Mouse (Mus musculus) right cerebral cortex, adult 2 months (tissue): ENCODE data around the gene Lcat.
"Not testable (repeated sequence)": the region's sequence is repeated elsewhere in the genome, so short reads cannot be mapped to it uniquely, and the experiment has no call there.

Experiments
- DNase-seq, 2 experiments: peaks; one replicate each; pipeline ENCODE4 v3.0.0; 2021 to 2022; ENCODE audit warnings: low spot score in 2 of 2

Lcat gene

GRCm38 (mm10) chr8:105943321-105943739 lies at the start of gene Lcat:
Gene Lcat (minus strand): TSS chr8:105943382.
- peak in 1 of 2 experiments; percentile 36 for DNase-seq

- DNase-seq, result no peak
Measured at GRCm38 (mm10) chr8:105992499-105992898, 49.3 kb upstream of the Lcat start.

- DNase-seq, result no peak
Measured at GRCm38 (mm10) chr8:105991546-105991945, 48.4 kb upstream of the Lcat start.

GRCm38 (mm10) chr8:105990856-105991387 lies 47.7 kb upstream of the Lcat start, which contains the start of gene Dus2:
Gene Dus2 (plus strand): TSS chr8:105991337.
- peak; percentile 62 to 70 for DNase-seq

- DNase-seq, result no peak
Measured at GRCm38 (mm10) chr8:105988546-105988945, 45.4 kb upstream of the Lcat start.

- DNase-seq, result not testable (repeated sequence)
Measured at GRCm38 (mm10) chr8:105983406-105983805, 40.2 kb upstream of the Lcat start.

GRCm38 (mm10) chr8:105981146-105981545 lies 38.0 kb upstream of the Lcat start:
- no peak for DNase-seq

- DNase-seq, result no peak
Measured at GRCm38 (mm10) chr8:105979325-105979724, 36.1 kb upstream of the Lcat start, which contains the start of gene Dpep3. Gene Dpep3 (minus strand): TSS chr8:105979429.

GRCm38 (mm10) chr8:105975363-105975762 lies 32.2 kb upstream of the Lcat start:
- DNase-seq, result no peak

- no peak for DNase-seq
Measured at GRCm38 (mm10) chr8:105971019-105971720, 28.0 kb upstream of the Lcat start.

GRCm38 (mm10) chr8:105969367-105969766 lies 26.2 kb upstream of the Lcat start:
- DNase-seq, result no peak

- DNase-seq, result no peak
Measured at GRCm38 (mm10) chr8:105966692-105967311, 23.6 kb upstream of the Lcat start.

- DNase-seq, result peak in 1 of 2 experiments; percentile 28
Measured at GRCm38 (mm10) chr8:105965905-105966341, 22.7 kb upstream of the Lcat start, which contains the start of gene Slc12a4. Gene Slc12a4 (minus strand): TSS chr8:105966097.

- no peak for DNase-seq
Measured at GRCm38 (mm10) chr8:105965266-105965904, 22.2 kb upstream of the Lcat start.

GRCm38 (mm10) chr8:105964506-105965265 lies 21.5 kb upstream of the Lcat start:
- DNase-seq, result no peak

- DNase-seq, result no peak
Measured at GRCm38 (mm10) chr8:105961536-105961935, 18.4 kb upstream of the Lcat start.

GRCm38 (mm10) chr8:105961101-105961500 lies 17.9 kb upstream of the Lcat start:
- DNase-seq, result no peak

- no peak for DNase-seq
Measured at GRCm38 (mm10) chr8:105959350-105959749, 16.2 kb upstream of the Lcat start.

- DNase-seq, result no peak
Measured at GRCm38 (mm10) chr8:105957813-105958212, 14.6 kb upstream of the Lcat start.

- DNase-seq, result no peak
Measured at GRCm38 (mm10) chr8:105956556-105956955, 13.4 kb upstream of the Lcat start.

- DNase-seq, result peak in 1 of 2 experiments; percentile 43
Measured at GRCm38 (mm10) chr8:105951057-105951659, 8.0 kb upstream of the Lcat start.
